Mouse (Mus musculus): ENCODE measurements around the gene Gpha2.

Gpha2 gene

GRCm38 (mm10) chr19:6275740-6276389 lies 49.7 kb downstream of the Gpha2 start:
- peak in 1 of 2 experiments; percentile 59 for DNase-seq

- peak; percentile 91 to 94 for DNase-seq
These were observed 50.5 kb downstream of the Gpha2 start, which contains the start of gene Ehd1 for GRCm38 (mm10) chr19:6276426-6277421. Gene Ehd1 (plus strand): TSS chr19:6276725.

All from thymus, postnatal 36 days (tissue).